Mouse (Mus musculus) olfactory bulb, adult 2 months (tissue): ENCODE results near the gene Igbp1. TPM values are rescaled to one million over a fixed set of nuclear protein-coding genes. Genes with fewer than 3 reads are reported as not detected.
A peak's percentile ranks its signal among the peaks of the same experiment; 100 is the strongest.

ENCODE experiments used
- H3K27ac ChIP-seq: fragments of 200-500 bp; 2 replicates; pipeline ENCODE4 v1.5.1; 2012; ENCODE audit warnings: low read depth, low read length; ENCODE audit not compliant: insufficient read depth
- H3K4me1 ChIP-seq: fragments of 200-500 bp; 2 replicates; pipeline ENCODE4 v1.6.1; 2012; ENCODE audit warnings: low read length; ENCODE audit not compliant: control insufficient read depth, insufficient read depth
- H3K4me3 ChIP-seq: fragments of 200-500 bp; 2 replicates; pipeline ENCODE4 v1.5.1; 2012; ENCODE audit warnings: mild to moderate bottlenecking, low read depth, low read length, moderate library complexity; ENCODE audit not compliant: insufficient read depth
- CTCF ChIP-seq: fragments of 200-500 bp; IDR thresholded peaks from 2 replicates; pipeline ENCODE4 v1.5.1; 2012; ENCODE audit warnings: low read depth, mild to moderate bottlenecking, low read length, moderate library complexity; ENCODE audit not compliant: insufficient read depth
- POLR2A ChIP-seq: fragments of 200-500 bp; IDR thresholded peaks from 2 replicates; pipeline ENCODE4 v1.6.1; 2012; ENCODE audit warnings: mild to moderate bottlenecking, low read depth, low read length, moderate library complexity; ENCODE audit not compliant: insufficient read depth
- WGBS: fragments of 180-500 bp; shearing (Covaris S2); methylation state at CpG from one replicate; pipeline ENCODE4 v1.1.7; 2018; 5-methylcytosine and 5-hydroxymethylcytosine counted together
- polyA plus RNA-seq: library from polyadenylated mRNA; stranded (reverse); fragments of >200 nt; gene quantifications from 2 replicates; pipeline ENCODE4 v1.2.4, GENCODE M21; 2012; ENCODE audit warnings: low replicate concordance; ENCODE audit not compliant: missing spikeins, insufficient read depth, insufficient read length

The Igbp1 gene
- polyA plus RNA-seq, result not detected in 2 replicates

DNA sequence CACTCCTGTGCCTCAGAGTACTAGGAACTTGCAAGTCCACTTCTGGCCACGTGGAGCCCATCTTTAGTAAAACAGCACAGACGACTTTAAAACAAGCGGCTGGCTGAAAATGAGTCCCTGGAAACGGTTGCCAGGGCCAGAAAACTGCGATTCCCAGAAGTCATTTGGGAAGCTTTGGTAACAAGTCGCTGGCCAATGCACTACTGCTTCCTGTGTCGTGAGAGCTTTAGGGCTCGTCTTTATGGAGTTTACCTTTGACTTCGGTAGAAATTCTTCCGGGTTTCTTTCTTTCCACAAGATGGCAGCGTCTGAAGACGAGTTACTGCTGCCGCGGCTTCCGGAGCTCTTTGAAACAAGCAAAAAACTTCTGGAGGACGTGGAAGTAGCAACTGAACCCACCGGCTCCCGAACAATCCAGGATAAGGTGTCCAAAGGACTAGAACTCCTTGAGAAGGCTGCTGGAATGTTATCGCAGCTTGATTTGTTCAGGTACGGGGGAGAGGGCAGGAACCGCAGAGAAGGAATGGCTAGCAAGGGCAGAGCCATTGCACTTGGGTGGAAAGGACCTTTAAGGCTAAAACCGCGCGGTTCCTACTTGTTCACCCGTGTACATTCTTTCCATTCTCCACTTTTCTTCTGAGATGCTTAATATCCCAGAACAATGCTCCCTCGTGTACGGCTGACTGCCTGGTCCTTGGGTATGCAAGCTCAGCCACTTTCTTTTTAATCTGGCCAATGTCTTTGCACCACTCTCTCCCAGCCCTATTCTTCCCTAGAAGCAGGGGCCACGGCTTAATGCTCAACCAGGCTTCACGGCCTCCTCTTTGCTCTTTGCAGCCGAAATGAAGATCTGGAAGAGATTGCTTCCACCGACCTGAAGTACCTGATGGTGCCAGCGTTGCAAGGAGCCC lies at the start of gene Igbp1:
Igbp1 (plus strand) TSS at position 224 of the 911 bp plus-strand sequence.
- TF ChIP-seq CTCF, result no peak
- TF ChIP-seq POLR2A, result no peak
- WGBS, result 16% methylated on average over 32 of the region's 32 CpGs
- Histone ChIP-seq H3K4me3 (peak within 1 kb of the TSS; percentile 68), H3K4me1 (peaks cover 5% of the 10 kb centered on the region; the same call in 1 of the 2 replicates), H3K27ac (no peak within 1 kb of the TSS)

DNA sequence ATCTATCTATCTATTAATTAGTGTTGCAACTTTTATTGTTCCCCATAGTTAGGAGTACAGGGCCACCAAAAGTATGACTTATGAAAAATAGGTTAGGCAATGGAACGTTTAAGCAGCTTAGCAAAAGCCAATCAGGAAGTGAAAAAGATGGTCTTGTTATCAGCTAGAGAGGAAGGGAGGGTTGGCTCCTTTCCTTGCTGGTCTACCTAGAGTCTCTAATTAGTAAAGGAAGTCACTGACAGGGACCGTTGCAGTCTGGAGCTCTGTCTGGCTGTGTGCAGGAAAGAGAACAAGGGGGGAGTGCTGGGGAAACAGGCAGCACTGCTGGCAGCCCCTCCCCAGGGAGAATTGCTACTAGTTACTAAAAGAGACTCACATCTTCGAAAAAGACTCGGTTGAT lies 26.0 kb upstream of the Igbp1 start:
- no peak overlapping the region for H3K4me3 ChIP-seq
- no peak overlapping the region for H3K27ac ChIP-seq
- WGBS, result 42% methylated on average over 4 of the region's 4 CpGs
- no peaks in the 10 kb centered on the region for H3K4me1 ChIP-seq
- TF ChIP-seq CTCF (no peak), POLR2A (no peak)

DNA sequence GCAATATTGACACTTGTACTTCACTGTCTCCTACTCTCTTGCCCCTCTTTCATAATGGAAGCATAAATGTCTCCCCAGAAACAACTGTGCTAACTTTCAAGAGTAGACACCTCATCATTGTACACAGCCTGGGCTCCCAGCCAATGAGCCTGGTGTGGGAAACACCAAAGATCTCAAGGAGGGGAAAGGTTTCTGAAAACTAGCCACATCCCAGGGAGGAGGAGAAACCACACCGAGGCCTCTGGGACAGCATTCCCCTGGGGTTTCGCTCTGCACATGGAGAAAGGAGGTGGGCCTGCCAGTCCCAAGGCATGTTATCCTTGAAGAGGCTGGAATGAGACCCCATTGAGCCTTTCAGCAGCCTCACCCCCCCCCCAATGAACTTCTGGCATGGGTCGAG lies 24.0 kb upstream of the Igbp1 start:
- WGBS, result 61% methylated on average over 3 of the region's 3 CpGs
- TF ChIP-seq POLR2A, result no peak
- no peak for TF ChIP-seq CTCF
- H3K27ac ChIP-seq, result no peak overlapping the region
- H3K4me3 ChIP-seq, result no peak overlapping the region
- H3K4me1 ChIP-seq, result no peaks in the 10 kb centered on the region

DNA sequence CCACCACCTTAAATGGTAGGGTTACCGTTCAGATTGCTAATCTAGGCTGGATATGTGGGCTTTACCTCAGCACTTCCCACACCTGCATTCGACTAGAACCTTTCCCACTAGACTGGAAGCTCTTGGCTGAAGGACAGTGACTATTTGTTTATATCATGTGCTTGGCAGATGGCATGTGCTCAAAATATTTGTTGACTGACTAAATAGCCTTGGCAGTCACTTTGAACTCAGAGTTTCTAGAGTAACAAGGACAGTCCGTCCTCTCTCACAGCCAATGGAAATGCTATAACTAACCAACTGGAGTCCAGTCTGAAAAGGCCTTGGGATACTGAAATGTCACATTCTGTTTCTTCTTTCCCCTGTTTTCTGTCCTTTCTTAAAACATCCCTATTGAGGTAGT lies 22.6 kb upstream of the Igbp1 start:
- TF ChIP-seq CTCF (no peak), POLR2A (no peak)
- 81% methylated on average over 3 of the region's 3 CpGs for WGBS

DNA sequence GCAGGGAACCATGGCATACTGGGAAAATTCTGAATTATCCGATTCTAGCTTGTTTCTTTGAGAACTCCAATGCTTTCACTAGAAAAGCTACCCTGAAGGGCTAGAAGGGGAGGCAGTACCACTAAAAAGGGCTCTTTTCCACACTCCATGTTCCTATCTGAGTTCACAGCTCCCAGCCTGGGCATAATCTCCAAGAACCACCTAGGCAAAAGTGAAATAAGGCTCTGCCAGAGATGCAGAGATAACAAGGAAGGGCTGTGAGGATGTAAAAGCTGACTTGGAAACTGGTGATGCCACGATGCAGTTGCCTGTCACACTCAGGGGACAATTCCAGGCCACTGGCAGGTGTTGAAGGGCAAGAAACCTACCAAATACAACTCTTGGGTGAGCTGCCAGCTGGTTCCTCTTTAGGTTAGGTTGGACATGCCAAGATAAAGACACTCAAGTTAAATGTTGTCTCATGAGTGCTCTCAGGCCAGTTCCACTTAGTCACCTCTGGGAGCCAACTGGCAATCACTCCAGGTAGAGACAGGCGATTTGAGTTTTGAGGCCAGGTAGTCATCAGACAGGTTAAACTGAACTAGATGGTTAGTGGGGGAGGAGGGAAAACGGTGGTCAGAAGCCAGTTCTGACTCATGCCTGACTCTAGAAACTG lies 18.4 kb upstream of the Igbp1 start:
- Histone ChIP-seq H3K4me1 (0 out of 2 replicates have a peak, but pooled peaks cover 2% of the 10 kb centered on the region), H3K27ac (no peak overlapping the region), H3K4me3 (no peak overlapping the region)
- 63% methylated on average over 4 of the region's 4 CpGs for WGBS
- TF ChIP-seq POLR2A, result no peak
- no peak for TF ChIP-seq CTCF

More for the DNA sequence above, 22.6 kb upstream of the Igbp1 start:
- Histone ChIP-seq H3K4me3 (no peak overlapping the region), H3K4me1 (0 out of 2 replicates have a peak, but pooled peaks cover 1% of the 10 kb centered on the region), H3K27ac (no peak overlapping the region)

DNA sequence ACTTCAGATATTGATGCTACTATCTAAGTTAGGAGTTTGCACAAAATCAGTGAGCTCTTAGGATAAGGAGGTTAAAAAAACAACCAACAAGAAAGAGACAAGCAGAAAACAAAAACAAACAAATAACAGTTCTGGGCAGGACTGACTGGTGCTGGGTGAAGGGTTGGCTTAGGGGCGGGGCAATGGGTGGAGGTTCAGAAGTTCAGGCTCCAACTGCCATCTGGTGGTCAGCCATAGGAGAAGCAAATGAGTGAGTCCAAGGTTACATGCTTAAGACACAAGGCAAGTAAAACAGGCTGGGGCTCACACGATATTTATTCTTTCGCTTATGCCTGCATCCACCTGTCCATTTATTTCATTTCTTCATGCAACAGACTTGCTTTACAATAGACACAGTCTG lies 13.8 kb upstream of the Igbp1 start:
- Histone ChIP-seq H3K4me3 (no peak overlapping the region), H3K4me1 (0 out of 2 replicates have a peak, but pooled peaks cover 2% of the 10 kb centered on the region), H3K27ac (no peak overlapping the region)
- no peak for TF ChIP-seq POLR2A
- peak; percentile 43; the same call in 1 of the 2 replicates for TF ChIP-seq CTCF
- 20% methylated on average over 3 of the region's 3 CpGs for WGBS

DNA sequence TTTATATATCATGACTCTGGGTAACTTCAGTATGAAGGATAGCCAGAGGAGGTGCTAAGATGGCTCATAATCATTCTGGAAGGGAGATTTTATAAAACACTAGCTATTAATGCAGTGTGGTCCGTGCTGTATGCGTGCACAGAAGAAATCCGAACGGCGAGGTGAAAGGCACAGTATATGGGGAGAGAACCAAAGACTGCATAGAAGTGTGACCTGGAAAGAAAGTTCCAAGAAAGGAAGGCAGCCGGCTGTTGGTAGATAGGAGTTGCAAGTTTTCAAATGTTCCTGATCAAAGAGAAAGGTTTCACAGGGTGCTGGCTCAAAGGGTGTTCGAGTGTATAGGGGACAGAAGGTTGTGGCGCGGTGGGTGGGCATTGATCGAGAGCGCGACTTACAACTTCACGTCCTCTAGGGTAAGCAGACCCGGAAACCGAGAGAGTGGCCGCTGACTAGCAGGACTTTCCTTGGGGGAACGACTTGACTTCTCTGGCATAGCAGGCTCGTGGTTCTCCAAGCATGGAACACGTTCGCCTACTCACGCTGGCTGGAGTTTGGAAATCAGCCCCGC lies 507 bp upstream of the Igbp1 start:
- H3K27ac ChIP-seq, result no peak overlapping the region
- TF ChIP-seq POLR2A (no peak), CTCF (no peak)
- H3K4me3 ChIP-seq, result peak overlapping the region; percentile 59
- 18% methylated on average over 22 of the region's 22 CpGs for WGBS
- peaks cover 5% of the 10 kb centered on the region; the same call in 1 of the 2 replicates for H3K4me1 ChIP-seq

DNA sequence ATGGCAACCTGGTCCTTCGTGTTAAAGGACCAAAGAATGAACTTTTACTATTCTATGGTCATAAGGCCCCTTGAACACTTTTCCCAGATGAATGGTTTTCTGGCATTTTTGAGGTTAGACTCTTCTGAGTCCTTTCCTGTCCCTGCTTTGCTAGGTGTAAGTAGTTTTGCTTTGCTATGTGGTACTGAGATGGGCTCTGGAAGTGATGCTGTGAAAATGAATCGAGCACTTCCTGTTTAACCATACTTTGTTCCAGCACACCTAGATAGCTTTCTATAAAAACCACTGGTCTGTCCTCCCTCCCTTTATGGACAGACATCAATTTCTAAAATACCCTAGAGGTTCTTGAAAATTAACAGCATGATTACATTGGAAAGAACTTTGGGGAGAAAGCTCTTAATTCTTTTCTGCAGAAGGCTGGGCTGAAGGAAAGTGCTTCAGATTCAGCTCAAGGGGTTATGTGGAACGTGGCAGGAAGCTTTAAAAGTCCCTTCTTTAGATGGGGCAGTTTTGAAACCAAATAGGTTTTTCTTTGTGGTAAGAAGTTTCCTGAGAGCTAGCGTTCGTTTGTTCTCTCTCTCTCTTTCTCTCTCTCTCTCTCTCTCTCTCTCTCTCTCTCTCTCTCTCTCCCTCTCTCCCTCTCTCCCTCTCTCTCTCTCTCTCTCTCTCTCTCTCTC lies 10.2 kb downstream of the Igbp1 start:
- Histone ChIP-seq H3K27ac (no peak overlapping the region), H3K4me1 (no peaks in the 10 kb centered on the region), H3K4me3 (no peak overlapping the region)
- TF ChIP-seq POLR2A (no peak), CTCF (no peak)
- WGBS, result 82% methylated on average over 5 of the region's 5 CpGs

DNA sequence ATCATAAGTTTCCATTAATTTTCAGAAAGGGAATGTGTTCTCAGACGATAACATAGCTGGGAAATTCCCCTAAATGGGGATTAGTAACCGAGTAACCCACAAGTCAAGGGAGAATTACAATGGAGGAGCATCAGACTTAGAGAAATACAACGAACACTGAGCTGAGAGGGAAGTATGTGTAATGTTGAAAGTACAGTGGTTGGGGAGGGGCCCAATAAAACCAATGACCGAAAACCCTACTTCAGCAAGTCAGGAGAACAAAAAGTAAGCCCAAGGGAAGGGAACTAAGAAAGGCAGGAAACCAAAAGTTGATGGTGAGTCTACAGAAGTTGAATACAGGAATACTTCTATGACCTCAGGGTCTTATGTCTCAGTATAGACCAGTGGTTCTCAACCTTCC lies 14.1 kb downstream of the Igbp1 start:
- TF ChIP-seq POLR2A (no peak), CTCF (no peak)
- no peak overlapping the region for H3K4me3 ChIP-seq
- no peak overlapping the region for H3K27ac ChIP-seq
- no peaks in the 10 kb centered on the region for H3K4me1 ChIP-seq
- 82% methylated on average over 4 of the region's 4 CpGs for WGBS
